Mouse (Mus musculus) thymus, postnatal 10 days (tissue): ENCODE measurements around the gene Gm29644.
"Not testable (repeated sequence)": the region's sequence is repeated elsewhere in the genome, so short reads cannot be mapped to it uniquely, and the experiment has no call there.

Source experiments
- DNase-seq, 2 experiments: peaks; one replicate each; pipeline ENCODE4 v3.0.0; 2021; ENCODE audit warnings: low spot score in 2 of 2

Gm29644 gene

GRCm38 (mm10) chrY:70303187-70303586 is at the start of gene Gm29644, which contains the start of gene Gm29423:
Gene Gm29644, minus strand, starts transcription at chrY:70303343.
Gene Gm29423, minus strand, starts transcription at chrY:70303287.
- not testable (repeated sequence) for DNase-seq

- DNase-seq, result not testable (repeated sequence)
Measured at GRCm38 (mm10) chrY:70273542-70273941, 29.6 kb downstream of the Gm29644 start, which contains the start of gene Gm21118. Gene Gm21118, minus strand, starts transcription at chrY:70273642.
